9 mouse cellular contexts compared by ENCODE assay signal in the genomic region with DNA sequence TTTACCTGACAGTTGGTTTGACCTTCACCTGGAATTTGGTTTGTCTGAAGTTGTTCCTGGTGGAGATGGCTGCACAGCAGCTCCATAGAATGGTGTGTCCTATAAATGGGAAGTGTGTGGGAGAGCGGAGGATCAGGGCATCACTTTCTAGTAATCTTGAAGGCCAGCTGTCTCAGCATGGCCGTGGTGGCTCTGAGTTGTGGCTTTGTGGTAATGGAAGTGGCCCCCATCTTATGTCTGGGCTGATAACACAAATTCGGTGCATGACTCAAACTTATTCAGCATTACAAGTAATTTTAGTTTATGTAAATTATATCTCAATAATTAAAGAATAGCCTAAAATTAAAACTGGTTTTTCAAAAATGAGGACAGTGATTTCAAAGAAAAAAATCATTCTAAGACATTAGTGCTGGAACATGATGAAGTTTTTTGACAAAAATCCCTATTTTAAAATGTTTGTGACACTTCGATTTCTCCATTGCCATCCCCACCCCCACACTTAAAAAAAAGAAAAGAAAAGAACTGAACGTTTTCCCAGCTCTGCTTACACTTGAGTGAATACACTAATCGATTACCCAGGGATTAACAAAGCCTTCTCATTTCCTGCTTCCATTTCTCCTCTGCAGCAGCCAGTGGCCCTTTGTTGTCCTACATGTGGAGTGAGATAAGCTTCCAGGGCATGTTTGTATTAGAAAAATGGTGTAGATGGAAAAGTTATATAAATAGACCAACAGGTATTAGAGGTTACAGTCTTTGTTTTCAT.
DNase-seq lines count a peak whose midpoint lies in the region; ATAC-seq and TF ChIP-seq lines count a peak whose summit lies in the region.
"Had no signal": no experiment of that assay in that cellular context is flagged by ENCODE, and none has a peak within 500 bp of the region (broad histone marks: within the 10 kb centered on the region; RNA-seq: fewer than 3 reads in every experiment).

No protein-coding gene starts in this region.

- no peak for TF ChIP-seq CTCF in hindbrain, postnatal 0 days (IDR thresholded peaks at IDR 0.05; ENCODE audit: low read depth)
- TF ChIP-seq CTCF in midbrain, postnatal 0 days (IDR thresholded peaks at IDR 0.05): no peak

- 44% methylated on average over 6 of the region's 6 CpGs for WGBS in kidney, embryonic 15.5 days
- WGBS in hindbrain, postnatal 0 days: 21% methylated on average over 6 of the region's 6 CpGs
- 23% methylated on average over 6 of the region's 6 CpGs for WGBS in midbrain, postnatal 0 days

- no peaks in the 10 kb centered on the region for H3K27me3 ChIP-seq in kidney, embryonic 15.5 days
- no peaks in the 10 kb centered on the region for H3K27me3 ChIP-seq in hindbrain, postnatal 0 days (ENCODE audit: insufficient read depth, low read length)
- no peaks in the 10 kb centered on the region for H3K27me3 ChIP-seq in midbrain, postnatal 0 days (ENCODE audit: insufficient read depth, low read length)
- H3K27me3 ChIP-seq: limb, embryonic 15.5 days had no signal

- no peaks in the 10 kb centered on the region for H3K9me3 ChIP-seq in kidney, embryonic 15.5 days (replicated peaks)
- H3K9me3 ChIP-seq in hindbrain, postnatal 0 days (ENCODE audit: low read length): no peaks in the 10 kb centered on the region
- no peaks in the 10 kb centered on the region for H3K9me3 ChIP-seq in midbrain, postnatal 0 days (ENCODE audit: low read length)
- H3K9me3 ChIP-seq: limb, embryonic 15.5 days had no signal

- no peaks in the 10 kb centered on the region for H3K36me3 ChIP-seq in kidney, embryonic 15.5 days
- no peaks in the 10 kb centered on the region for H3K36me3 ChIP-seq in hindbrain, postnatal 0 days (ENCODE audit: insufficient read depth, low read length)
- no peaks in the 10 kb centered on the region for H3K36me3 ChIP-seq in midbrain, postnatal 0 days (ENCODE audit: insufficient read depth, low read length)
- H3K36me3 ChIP-seq: limb, embryonic 15.5 days had no signal

- no peak overlapping the region for H3K9ac ChIP-seq in kidney, embryonic 15.5 days
- H3K9ac ChIP-seq in hindbrain, postnatal 0 days (replicated peaks; ENCODE audit: low read length): no peak overlapping the region
- H3K9ac ChIP-seq in midbrain, postnatal 0 days (replicated peaks; ENCODE audit: low read length, poor library complexity, severe bottlenecking): no peak overlapping the region
- H3K9ac ChIP-seq: limb, embryonic 15.5 days had no signal

- no peak overlapping the region for H3K4me3 ChIP-seq in kidney, embryonic 15.5 days (replicated peaks)
- H3K4me3 ChIP-seq in hindbrain, postnatal 0 days (ENCODE audit: low read length): no peak overlapping the region
- H3K4me3 ChIP-seq in midbrain, postnatal 0 days (ENCODE audit: low read depth, low read length): no peak overlapping the region
- H3K4me3 ChIP-seq: limb, embryonic 15.5 days had no signal

- peak overlapping the region; percentile 60; the same call in 1 of the 2 replicates for H3K27ac ChIP-seq in kidney, embryonic 15.5 days
- peak overlapping the region; percentile 41; the same call in 1 of the 2 replicates for H3K27ac ChIP-seq in hindbrain, postnatal 0 days
- no peak overlapping the region for H3K27ac ChIP-seq in midbrain, postnatal 0 days (ENCODE audit: low read depth, low read length)

- no peak for ATAC-seq in kidney, embryonic 15.5 days (replicated peaks; ENCODE audit: low FRiP score)
- ATAC-seq in hindbrain, postnatal 0 days: no peak
- ATAC-seq in midbrain, postnatal 0 days (ENCODE audit: low FRiP score): no peak

- H3K4me1 ChIP-seq in kidney, embryonic 15.5 days: peaks cover 62% of the 10 kb centered on the region
- H3K4me1 ChIP-seq in hindbrain, postnatal 0 days (ENCODE audit: insufficient read depth, low read length): peaks cover 12% of the 10 kb centered on the region; the same call in 1 of the 2 replicates
- no peaks in the 10 kb centered on the region; the same call in 1 of the 2 replicates for H3K4me1 ChIP-seq in midbrain, postnatal 0 days (ENCODE audit: insufficient read depth, low read length)

- DNase-seq in kidney, adult 9 months: no peak
- peak; percentile 65 for DNase-seq in c-Kit-positive CD71-positive TER-119-negative erythroid progenitor cells, embryonic 14.5 days (ENCODE audit: low read depth)
- DNase-seq in hindbrain, postnatal 0 days (ENCODE audit: low spot score): peak; percentile 55
- DNase-seq in midbrain, postnatal 0 days (ENCODE audit: low spot score): peak; percentile 40
- DNase-seq in thymus, postnatal 25 days: no peak
- DNase-seq in layer of hippocampus, adult 9-10 months (ENCODE audit: low spot score): no peak
- no peak for DNase-seq in urinary bladder, postnatal 14 days (ENCODE audit: low spot score)

- H3K4me2 ChIP-seq in kidney, embryonic 15.5 days: no peak overlapping the region
- H3K4me2 ChIP-seq in hindbrain, postnatal 0 days (ENCODE audit: low read depth, low read length): no peak overlapping the region
- H3K4me2 ChIP-seq in midbrain, postnatal 0 days (ENCODE audit: low read depth, low read length, poor library complexity, severe bottlenecking): no peak overlapping the region
- H3K4me2 ChIP-seq: limb, embryonic 15.5 days had no signal

Comparison
In these comparisons a context has a peak if more than half of its experiments do, and no peak if none do; other contexts are left out.
1. DNase-seq: peak in c-Kit-positive CD71-positive TER-119-negative erythroid progenitor cells, embryonic 14.5 days (single experiment), hindbrain, postnatal 0 days (single experiment) and midbrain, postnatal 0 days (single experiment); none in kidney, adult 9 months (single experiment), thymus, postnatal 25 days (single experiment), layer of hippocampus, adult 9-10 months (single experiment) and urinary bladder, postnatal 14 days (single experiment).